Mouse (Mus musculus) liver, adult 2 months (tissue): ENCODE data around the gene Abcb4. TPM values are rescaled to one million over a fixed set of nuclear protein-coding genes. Genes with fewer than 3 reads are reported as not detected.

Source experiments
- DNase-seq: peaks from one replicate; pipeline ENCODE4 v3.0.0-alpha.2; 2011; ENCODE audit warnings: low read depth, low spot score; ENCODE audit errors: extremely low read depth
- H3K27ac ChIP-seq: fragments of 200-500 bp; replicated peaks from 2 replicates; pipeline ENCODE4 v1.5.1; 2012; ENCODE audit warnings: low read depth, mild to moderate bottlenecking, control low read depth, inconsistent platforms, low read length; ENCODE audit not compliant: insufficient read depth
- H3K27me3 ChIP-seq: fragments of 200-500 bp; 2 replicates; pipeline ENCODE4 v1.6.1; 2012; ENCODE audit warnings: mild to moderate bottlenecking, moderate library complexity, low read length, inconsistent platforms; ENCODE audit not compliant: control insufficient read depth, insufficient read depth
- H3K36me3 ChIP-seq: fragments of 200-500 bp; 2 replicates; pipeline ENCODE4 v1.6.1; 2012; ENCODE audit warnings: low read length, inconsistent platforms; ENCODE audit not compliant: control insufficient read depth, insufficient read depth
- H3K4me1 ChIP-seq: fragments of 200-500 bp; 2 replicates; pipeline ENCODE4 v1.6.1; 2011; ENCODE audit warnings: low read length; ENCODE audit not compliant: control insufficient read depth, insufficient read depth
- H3K4me3 ChIP-seq: fragments of 200-500 bp; 2 replicates; pipeline ENCODE4 v1.5.1; 2011; ENCODE audit warnings: low read depth, mild to moderate bottlenecking, control low read depth, low read length, moderate library complexity; ENCODE audit not compliant: insufficient read depth
- H3K79me2 ChIP-seq: fragments of 200-500 bp; 2 replicates; pipeline ENCODE4 v1.6.1; 2012; ENCODE audit warnings: inconsistent platforms, mild to moderate bottlenecking, low read length, moderate library complexity; ENCODE audit not compliant: control insufficient read depth, insufficient read depth
- H3K9ac ChIP-seq: fragments of 200-500 bp; 2 replicates; pipeline ENCODE4 v1.6.1; 2012; ENCODE audit warnings: low read depth, mild to moderate bottlenecking, control low read depth, inconsistent platforms, low read length
- CTCF ChIP-seq: fragments of 200-500 bp; IDR thresholded peaks from 2 replicates; pipeline ENCODE4 v1.5.1; 2011; ENCODE audit warnings: low read depth, low read length, control low read depth
- POLR2A ChIP-seq: fragments of 200-500 bp; IDR thresholded peaks from 2 replicates; pipeline ENCODE4 v1.6.1; 2011; ENCODE audit warnings: low read length, control low read depth; ENCODE audit not compliant: insufficient read depth; ENCODE audit errors: extremely low read depth
- WGBS: fragments of 180-500 bp; shearing (Covaris S2); methylation state at CpG from one replicate; pipeline ENCODE4 v1.1.7; 2018; 5-methylcytosine and 5-hydroxymethylcytosine counted together
- polyA plus RNA-seq: library from polyadenylated mRNA; depleted of rRNA; stranded (reverse); fragments of >200 nt; gene quantifications from 2 replicates; pipeline ENCODE4 v1.2.3, GENCODE M21; 2012
- total RNA-seq: library from RNA; depleted of rRNA; stranded (reverse); fragments of >200 nt; gene quantifications from 2 replicates; pipeline ENCODE4 v1.2.3, GENCODE M21; 2014

Abcb4 gene
- total and polyA plus RNA-seq, 2 experiments, result 77.2 to 202 TPM

GRCm38 (mm10) chr5:8877086-8877485, 16.4 kb upstream of the Abcb4 start:
- Histone ChIP-seq H3K27me3 (no peaks in the 10 kb centered on the region), H3K4me3 (no peak overlapping the region), H3K27ac (no peak overlapping the region; the same call in 1 of the 2 replicates), H3K9ac (no peak overlapping the region), H3K4me1 (peaks cover 13% of the 10 kb centered on the region), H3K36me3 (no peaks in the 10 kb centered on the region), H3K79me2 (no peaks in the 10 kb centered on the region)
- peak; percentile 66 for DNase-seq
- TF ChIP-seq POLR2A (no peak), CTCF (no peak)
- 11% methylated on average over 2 of the region's 2 CpGs for WGBS

DNA sequence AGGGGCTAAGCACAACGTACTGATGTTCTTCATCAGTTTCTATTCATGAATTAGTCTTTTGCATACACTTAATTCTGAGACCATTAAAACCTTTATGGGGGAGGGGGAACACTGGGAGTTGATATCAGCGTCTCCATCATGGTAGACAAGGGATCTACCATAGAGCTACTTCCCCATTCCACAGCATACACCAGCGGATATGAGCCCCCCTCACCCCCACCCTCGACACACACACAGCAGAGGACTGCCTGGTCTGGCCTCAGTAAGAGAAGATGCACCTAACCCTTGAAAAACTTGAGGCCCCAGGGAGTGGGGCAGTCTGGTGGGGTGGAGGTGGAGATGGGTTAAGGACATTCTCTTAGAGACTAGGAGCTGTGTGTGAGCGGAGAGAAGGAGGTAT, 15.7 kb upstream of the Abcb4 start:
- Histone ChIP-seq H3K27me3 (no peaks in the 10 kb centered on the region), H3K9ac (no peak overlapping the region), H3K36me3 (no peaks in the 10 kb centered on the region), H3K79me2 (no peaks in the 10 kb centered on the region), H3K4me3 (no peak overlapping the region), H3K4me1 (peaks cover 7% of the 10 kb centered on the region), H3K27ac (no peak overlapping the region)
- WGBS, result 70% methylated on average over 5 of the region's 5 CpGs
- DNase-seq, result no peak
- no peak for TF ChIP-seq CTCF
- TF ChIP-seq POLR2A, result no peak

- no peak overlapping the region for H3K4me3 ChIP-seq
- peak overlapping the region; percentile 47 for H3K27ac ChIP-seq
- peaks cover 2% of the 10 kb centered on the region; the same call in 1 of the 2 replicates for H3K4me1 ChIP-seq
- H3K9ac ChIP-seq, result no peak overlapping the region
- H3K36me3 ChIP-seq, result no peaks in the 10 kb centered on the region
- H3K79me2 ChIP-seq, result no peaks in the 10 kb centered on the region
- H3K27me3 ChIP-seq, result no peaks in the 10 kb centered on the region
- WGBS, result 26% methylated on average over 2 of the region's 2 CpGs
- TF ChIP-seq POLR2A (no peak), CTCF (no peak)
- peak; percentile 90 for DNase-seq
Observed at GRCm38 (mm10) chr5:8885837-8886236, 7.7 kb upstream of the Abcb4 start.

DNA sequence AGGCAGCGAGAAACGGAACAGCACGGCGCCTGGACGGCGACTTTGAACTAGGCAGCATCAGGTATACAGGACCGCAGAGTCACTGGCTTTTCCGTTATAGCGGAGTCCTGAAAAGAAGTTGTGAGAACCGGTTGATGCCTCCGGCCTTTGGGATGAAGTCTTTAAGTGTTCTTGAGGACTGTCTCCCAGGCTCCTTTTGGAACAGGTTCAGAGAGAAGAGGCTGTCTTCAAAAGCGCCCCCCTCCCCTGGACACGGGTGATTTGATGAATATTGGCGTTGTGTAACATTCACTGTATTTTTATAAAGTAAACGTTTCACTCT, 548 bp downstream of the Abcb4 start:
- TF ChIP-seq POLR2A, result no peak
- no peak for TF ChIP-seq CTCF
- Histone ChIP-seq H3K36me3 (peaks cover 9% of the 10 kb centered on the region), H3K4me3 (peak overlapping the region; percentile 95), H3K27ac (peak overlapping the region; percentile 99), H3K27me3 (no peaks in the 10 kb centered on the region), H3K9ac (peak overlapping the region; percentile 98), H3K4me1 (peaks cover 13% of the 10 kb centered on the region; the same call in 1 of the 2 replicates), H3K79me2 (peaks cover 7% of the 10 kb centered on the region; the same call in 1 of the 2 replicates)
- peak; percentile 60 for DNase-seq
- 3% methylated on average over 15 of the region's 15 CpGs for WGBS

DNA sequence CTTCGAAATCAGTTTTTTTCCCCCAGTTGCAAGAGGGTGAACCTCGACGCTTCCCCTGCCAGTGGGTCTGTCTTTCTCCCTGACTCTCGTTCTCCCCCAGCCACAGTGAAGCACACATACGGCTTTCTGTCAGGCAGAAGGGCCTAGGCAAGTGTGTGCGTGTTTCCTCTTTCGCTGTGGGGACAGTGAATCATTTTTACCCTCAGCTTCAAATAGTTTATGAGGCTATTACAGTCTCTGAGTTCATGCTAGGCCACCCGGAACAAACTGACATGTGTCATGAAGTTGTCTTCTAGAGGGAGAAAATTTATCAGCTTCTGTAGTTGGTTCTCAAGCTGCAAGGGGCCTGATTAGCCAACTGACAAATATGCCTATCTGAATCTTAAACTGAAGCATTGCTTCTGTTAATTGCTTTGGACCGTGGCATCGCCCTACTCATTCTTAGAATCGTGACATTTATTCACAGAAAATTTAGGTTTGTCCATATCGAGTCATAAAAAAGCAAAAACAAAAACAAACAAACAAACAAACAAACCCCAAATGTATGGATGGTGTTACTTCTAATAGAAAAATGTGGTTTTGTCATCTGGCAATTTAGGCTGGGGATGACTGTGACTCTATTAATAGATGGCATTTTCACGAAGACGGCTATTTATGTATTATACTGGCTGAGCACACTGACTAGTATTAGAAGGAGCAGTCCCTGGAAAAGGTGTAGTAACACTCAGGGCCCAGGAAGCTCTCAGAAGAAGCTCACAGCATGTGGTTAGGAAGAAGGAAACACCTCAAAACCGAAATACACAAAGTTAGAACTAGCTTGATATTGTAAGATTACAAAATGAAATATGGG, 1.3 kb downstream of the Abcb4 start:
- peak overlapping the region; percentile 98 for H3K9ac ChIP-seq
- peaks cover 12% of the 10 kb centered on the region for H3K36me3 ChIP-seq
- DNase-seq, result peak; percentile 50
- H3K79me2 ChIP-seq, result peaks cover 7% of the 10 kb centered on the region; the same call in 1 of the 2 replicates
- peak overlapping the region; percentile 99 for H3K27ac ChIP-seq
- TF ChIP-seq POLR2A (no peak), CTCF (no peak)
- no peaks in the 10 kb centered on the region for H3K27me3 ChIP-seq
- peaks cover 14% of the 10 kb centered on the region; the same call in 1 of the 2 replicates for H3K4me1 ChIP-seq
- H3K4me3 ChIP-seq, result peak overlapping the region; percentile 95
- WGBS, result 26% methylated on average over 15 of the region's 15 CpGs

DNA sequence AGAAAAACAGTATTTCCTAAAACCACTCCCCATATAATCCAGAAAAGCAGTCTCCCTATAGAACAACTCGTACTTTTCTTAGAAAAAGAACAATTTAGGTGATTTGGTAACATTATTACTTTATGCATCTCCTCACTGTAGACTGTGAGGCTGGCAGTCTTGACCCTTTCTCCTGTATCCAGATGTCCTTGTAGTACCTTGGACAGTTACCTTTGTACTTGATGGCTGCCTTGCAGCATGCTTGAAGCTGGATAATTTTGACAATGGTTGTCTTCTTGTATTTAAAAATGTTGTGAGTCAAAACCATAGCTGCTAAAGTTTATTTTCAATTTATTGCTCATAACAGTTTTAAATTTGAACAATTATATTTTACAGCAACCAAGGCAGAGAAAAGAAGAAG, 2.7 kb downstream of the Abcb4 start:
- Histone ChIP-seq H3K4me1 (peaks cover 21% of the 10 kb centered on the region; the same call in 1 of the 2 replicates), H3K27ac (no peak overlapping the region), H3K27me3 (no peaks in the 10 kb centered on the region), H3K79me2 (peaks cover 9% of the 10 kb centered on the region; the same call in 1 of the 2 replicates), H3K9ac (no peak overlapping the region), H3K36me3 (peaks cover 24% of the 10 kb centered on the region), H3K4me3 (no peak overlapping the region)
- DNase-seq, result peak; percentile 67
- 80% methylated on average over 1 of the region's 1 CpGs for WGBS
- TF ChIP-seq POLR2A (no peak), CTCF (no peak)
